Mouse (Mus musculus): ENCODE results near the gene Gm36028.

- TF ChIP-seq POLR2A (IDR thresholded peaks at IDR 0.05; ENCODE audit: extremely low read depth, insufficient read depth, low read length) (no peak), CTCF (IDR thresholded peaks at IDR 0.05; ENCODE audit: low read depth, low read length) (no peak)
Observed at GRCm38 (mm10) chr16:37824778-37825505, 36.0 kb downstream of the Gm36028 start.

Data from liver, adult 2 months (tissue).